Mouse (Mus musculus) forebrain, embryonic 15.5 days (tissue): ENCODE measurements around the gene Casp7. TPM values are rescaled to one million over a fixed set of nuclear protein-coding genes. Genes with fewer than 3 reads are reported as not detected.
"Not testable (repeated sequence)": the region's sequence is repeated elsewhere in the genome, so short reads cannot be mapped to it uniquely, and the experiment has no call there.

Experiments used
- ATAC-seq: fragments of 200-750 bp; cut with Nextera tagmentation; replicated peaks from 2 replicates; pipeline ENCODE4 v1.8.0; 2017; ENCODE audit warnings: mild to moderate bottlenecking, moderate TSS enrichment, moderate library complexity
- H3K27ac ChIP-seq: fragments of 300-500 bp; sonication (generic); replicated peaks from 2 replicates; pipeline ENCODE4 v1.5.1; 2015; ENCODE audit warnings: mild to moderate bottlenecking, inconsistent platforms
- H3K27me3 ChIP-seq: fragments of 300-500 bp; sonication (generic); 2 replicates; pipeline ENCODE4 v1.6.1; 2015; ENCODE audit warnings: inconsistent platforms
- H3K36me3 ChIP-seq: fragments of 300-500 bp; sonication (generic); 2 replicates; pipeline ENCODE4 v1.6.1; 2015; ENCODE audit warnings: mild to moderate bottlenecking, inconsistent platforms
- H3K4me1 ChIP-seq: fragments of 300-500 bp; sonication (generic); 2 replicates; pipeline ENCODE4 v1.6.1; 2015; ENCODE audit warnings: inconsistent platforms
- H3K4me2 ChIP-seq: fragments of 300-500 bp; sonication (generic); replicated peaks from 2 replicates; pipeline ENCODE4 v1.6.1; 2015; ENCODE audit warnings: mild to moderate bottlenecking, inconsistent platforms
- H3K4me3 ChIP-seq: fragments of 300-500 bp; sonication (generic); 2 replicates; pipeline ENCODE4 v1.5.1; 2015; ENCODE audit warnings: mild to moderate bottlenecking, inconsistent platforms
- H3K9ac ChIP-seq: fragments of 300-500 bp; sonication (generic); replicated peaks from 2 replicates; pipeline ENCODE4 v1.6.1; 2015; ENCODE audit warnings: mild to moderate bottlenecking, inconsistent platforms
- H3K9me3 ChIP-seq: fragments of 300-500 bp; sonication (generic); 2 replicates; pipeline ENCODE4 v1.6.1; 2016; ENCODE audit warnings: inconsistent platforms
- WGBS: fragments of 180-500 bp; shearing (Covaris S2); methylation state at CpG from one replicate; pipeline ENCODE4 v1.1.7; 2015; ENCODE audit warnings: mixed read lengths; 5-methylcytosine and 5-hydroxymethylcytosine counted together
- polyA plus RNA-seq: library from polyadenylated mRNA; unstranded; fragments of >200 nt; fragmentation: Nextera tagmentation; extraction: Ambion mirVana; gene quantifications from 2 replicates; pipeline ENCODE4 v1.2.1, GENCODE M21; 2015

Casp7 gene
- polyA plus RNA-seq, 1 experiment from 2014 or later = 14.7 TPM

- Histone ChIP-seq H3K27ac (no peak overlapping the region), H3K4me1 (no peaks in the 10 kb centered on the region), H3K4me3 (no peak overlapping the region), H3K27me3 (no peaks in the 10 kb centered on the region), H3K9me3 (no peaks in the 10 kb centered on the region), H3K4me2 (no peak overlapping the region), H3K36me3 (no peaks in the 10 kb centered on the region), H3K9ac (no peak overlapping the region)
- WGBS = 94% methylated on average over 7 of the region's 7 CpGs
- ATAC-seq = no peak
These were observed 9.7 kb downstream of the Casp7 start for GRCm38 (mm10) chr19:56406581-56406980.

GRCm38 (mm10) chr19:56409884-56410283, 13.0 kb downstream of the Casp7 start:
- H3K9me3 ChIP-seq, H3K4me3 ChIP-seq, H3K36me3 ChIP-seq, H3K27ac ChIP-seq, H3K9ac ChIP-seq, H3K27me3 ChIP-seq, H3K4me1 ChIP-seq, ATAC-seq, H3K4me2 ChIP-seq: not testable (repeated sequence)
- 100% methylated on average over 4 of the region's 4 CpGs for WGBS

- Histone ChIP-seq H3K27me3 (no peaks in the 10 kb centered on the region), H3K4me2 (no peak overlapping the region), H3K4me3 (no peak overlapping the region), H3K9me3 (no peaks in the 10 kb centered on the region), H3K4me1 (peaks cover 6% of the 10 kb centered on the region), H3K27ac (no peak overlapping the region), H3K9ac (no peak overlapping the region), H3K36me3 (no peaks in the 10 kb centered on the region)
- ATAC-seq = no peak
- WGBS = 78% methylated on average over 4 of the region's 4 CpGs
These were observed 21.5 kb downstream of the Casp7 start for GRCm38 (mm10) chr19:56418404-56418803.

DNA sequence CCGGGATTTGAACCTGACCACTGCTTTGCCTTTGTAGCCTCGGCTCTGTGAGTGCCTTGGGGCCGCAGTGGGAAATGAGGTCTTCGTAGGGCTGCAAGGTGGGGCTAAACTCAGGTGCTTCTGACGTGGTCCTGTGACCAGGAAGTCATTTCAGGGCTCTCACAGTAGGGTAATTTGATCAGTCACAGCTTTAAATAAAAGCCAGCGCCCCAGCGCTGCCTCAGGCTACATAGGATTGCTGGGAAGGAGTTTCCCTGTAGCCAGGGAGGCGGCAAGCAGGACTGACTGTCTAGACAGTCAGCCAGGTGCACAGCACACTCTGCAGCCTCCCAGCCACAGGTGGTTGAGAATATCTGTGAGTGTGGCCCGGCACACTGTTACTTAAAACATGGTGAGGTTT, 22.5 kb downstream of the Casp7 start:
- 70% methylated on average over 9 of the region's 9 CpGs for WGBS
- no peak for ATAC-seq

DNA sequence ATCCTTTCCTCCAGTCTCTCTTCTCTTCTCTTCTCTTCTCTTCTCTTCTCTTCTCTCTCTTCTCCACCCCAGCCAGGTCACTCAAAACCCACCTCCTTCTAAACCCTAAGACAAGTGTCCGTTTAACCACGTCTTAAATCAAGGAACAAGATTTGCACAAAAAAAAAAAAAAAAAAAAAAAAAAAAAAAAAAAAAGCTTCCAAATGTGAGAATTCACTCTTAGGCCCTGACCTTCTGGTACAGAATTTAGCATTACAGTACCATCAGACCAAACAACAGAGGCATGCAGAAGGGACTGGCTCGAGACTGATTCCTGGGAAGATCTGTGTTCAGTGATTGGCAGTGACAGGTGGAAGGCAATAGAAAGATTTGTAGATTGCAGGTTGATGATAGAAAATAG, 23.4 kb downstream of the Casp7 start:
- H3K9me3 ChIP-seq = no peaks in the 10 kb centered on the region
- no peaks in the 10 kb centered on the region for H3K27me3 ChIP-seq
- H3K4me1 ChIP-seq = peaks cover 10% of the 10 kb centered on the region
- H3K4me3 ChIP-seq = no peak overlapping the region
- WGBS = 92% methylated on average over 3 of the region's 3 CpGs
- no peak overlapping the region for H3K9ac ChIP-seq
- ATAC-seq = no peak
- no peaks in the 10 kb centered on the region for H3K36me3 ChIP-seq
- no peak overlapping the region for H3K4me2 ChIP-seq
- no peak overlapping the region for H3K27ac ChIP-seq

More for the DNA sequence above, 22.5 kb downstream of the Casp7 start:
- Histone ChIP-seq H3K4me2 (no peak overlapping the region), H3K36me3 (no peaks in the 10 kb centered on the region), H3K27ac (no peak overlapping the region), H3K4me3 (no peak overlapping the region), H3K4me1 (peaks cover 10% of the 10 kb centered on the region), H3K9ac (no peak overlapping the region), H3K9me3 (no peaks in the 10 kb centered on the region), H3K27me3 (no peaks in the 10 kb centered on the region)

GRCm38 (mm10) chr19:56422476-56423338, 25.8 kb downstream of the Casp7 start:
- WGBS = 41% methylated on average over 14 of the region's 14 CpGs

GRCm38 (mm10) chr19:56423370-56423769, 26.4 kb downstream of the Casp7 start:
- no peak; the same call in 1 of the 2 replicates for ATAC-seq
- no peak overlapping the region for H3K4me3 ChIP-seq

More at GRCm38 (mm10) chr19:56422476-56423338, 25.8 kb downstream of the Casp7 start:
- H3K4me3 ChIP-seq = no peak overlapping the region
- no peak overlapping the region for H3K4me2 ChIP-seq
- no peaks in the 10 kb centered on the region for H3K36me3 ChIP-seq
- no peak overlapping the region for H3K9ac ChIP-seq
- 0 out of 2 replicates have a peak overlapping the region, but pooled peaks have one; percentile 18 for H3K27ac ChIP-seq
- ATAC-seq = peak; percentile 51
- H3K4me1 ChIP-seq = peaks cover 20% of the 10 kb centered on the region
- H3K27me3 ChIP-seq = no peaks in the 10 kb centered on the region
- no peaks in the 10 kb centered on the region for H3K9me3 ChIP-seq

GRCm38 (mm10) chr19:56424606-56425395, 27.9 kb downstream of the Casp7 start:
- Histone ChIP-seq H3K9me3 (no peaks in the 10 kb centered on the region), H3K4me2 (no peak overlapping the region), H3K36me3 (no peaks in the 10 kb centered on the region), H3K27ac (no peak overlapping the region), H3K4me3 (no peak overlapping the region), H3K4me1 (peaks cover 20% of the 10 kb centered on the region), H3K27me3 (no peaks in the 10 kb centered on the region), H3K9ac (no peak overlapping the region)
- ATAC-seq = no peak
- whole genome bisulfite sequencing = 73% methylated on average over 17 of the region's 17 CpGs

More at GRCm38 (mm10) chr19:56423370-56423769, 26.4 kb downstream of the Casp7 start:
- Histone ChIP-seq H3K4me1 (peaks cover 20% of the 10 kb centered on the region), H3K36me3 (no peaks in the 10 kb centered on the region), H3K27ac (no peak overlapping the region), H3K27me3 (no peaks in the 10 kb centered on the region), H3K9me3 (no peaks in the 10 kb centered on the region), H3K9ac (no peak overlapping the region), H3K4me2 (no peak overlapping the region)
- 53% methylated on average over 12 of the region's 12 CpGs for WGBS

GRCm38 (mm10) chr19:56425492-56425891, 28.6 kb downstream of the Casp7 start:
- Histone ChIP-seq H3K36me3 (no peaks in the 10 kb centered on the region), H3K9me3 (no peaks in the 10 kb centered on the region), H3K27ac (peak overlapping the region; percentile 19; the same call in 1 of the 2 replicates), H3K4me2 (no peak overlapping the region), H3K4me1 (peaks cover 20% of the 10 kb centered on the region), H3K27me3 (no peaks in the 10 kb centered on the region), H3K9ac (no peak overlapping the region), H3K4me3 (no peak overlapping the region)
- ATAC-seq = no peak
- 59% methylated on average over 9 of the region's 9 CpGs for WGBS

DNA sequence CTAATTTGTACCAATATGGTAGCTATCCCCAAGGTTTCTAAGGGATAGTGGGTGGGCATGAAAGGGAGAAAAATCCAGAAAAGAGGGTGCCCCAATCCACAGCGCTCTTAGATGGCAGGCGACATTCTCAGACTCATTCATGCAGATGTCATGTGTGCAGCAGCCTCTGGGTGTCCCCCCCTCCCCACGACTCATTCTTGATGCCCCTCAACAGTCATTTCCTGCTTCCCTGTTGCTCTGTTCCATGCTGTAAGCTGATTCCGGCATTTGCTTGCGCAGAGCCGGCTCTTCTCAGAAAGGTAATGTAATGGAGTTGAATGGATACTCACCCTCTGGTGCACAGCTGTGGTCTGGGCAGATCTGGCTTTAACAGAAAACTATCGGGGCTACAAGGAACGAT, 33.4 kb downstream of the Casp7 start:
- H3K9me3 ChIP-seq = no peaks in the 10 kb centered on the region
- no peak overlapping the region for H3K9ac ChIP-seq
- ATAC-seq = no peak
- H3K27me3 ChIP-seq = no peaks in the 10 kb centered on the region
- H3K4me1 ChIP-seq = peaks cover 10% of the 10 kb centered on the region; the same call in 1 of the 2 replicates
- H3K4me3 ChIP-seq = no peak overlapping the region
- H3K4me2 ChIP-seq = no peak overlapping the region
- H3K27ac ChIP-seq = no peak overlapping the region
- H3K36me3 ChIP-seq = no peaks in the 10 kb centered on the region
- WGBS = 76% methylated on average over 8 of the region's 8 CpGs

DNA sequence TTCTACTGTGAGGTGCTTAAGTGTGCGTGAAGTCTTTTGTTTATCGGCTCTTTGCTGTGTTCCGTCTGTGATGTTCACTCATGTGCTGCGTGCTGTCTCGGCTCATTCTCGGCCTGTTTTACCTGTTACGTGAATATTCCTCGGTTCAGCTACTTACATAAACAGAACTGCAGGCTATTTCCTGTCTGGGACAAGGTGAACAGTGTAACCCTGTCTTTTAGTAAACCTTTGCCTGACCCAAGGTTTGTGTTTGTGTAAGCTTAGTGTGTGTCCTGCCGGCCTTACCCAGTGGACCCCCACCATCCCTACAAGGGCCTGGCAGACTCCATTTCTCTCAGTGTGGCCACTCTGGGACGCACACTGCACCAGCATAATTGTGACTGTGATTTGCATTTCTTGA, 35.8 kb downstream of the Casp7 start:
- no peak for ATAC-seq
- Histone ChIP-seq H3K27ac (no peak overlapping the region), H3K27me3 (no peaks in the 10 kb centered on the region), H3K9me3 (no peaks in the 10 kb centered on the region), H3K9ac (no peak overlapping the region), H3K36me3 (no peaks in the 10 kb centered on the region), H3K4me3 (no peak overlapping the region), H3K4me2 (no peak overlapping the region), H3K4me1 (no peaks in the 10 kb centered on the region)
- 80% methylated on average over 10 of the region's 10 CpGs for WGBS

GRCm38 (mm10) chr19:56433581-56433980, 36.7 kb downstream of the Casp7 start:
- Histone ChIP-seq H3K4me1 (no peaks in the 10 kb centered on the region), H3K27ac (no peak overlapping the region), H3K9ac (no peak overlapping the region), H3K9me3 (no peaks in the 10 kb centered on the region), H3K4me3 (no peak overlapping the region), H3K36me3 (no peaks in the 10 kb centered on the region), H3K27me3 (no peaks in the 10 kb centered on the region), H3K4me2 (no peak overlapping the region)
- ATAC-seq = no peak
- 87% methylated on average over 7 of the region's 7 CpGs for WGBS
